Mouse (Mus musculus): ENCODE data around the gene Sucnr1. TPM values are rescaled to one million over a fixed set of nuclear protein-coding genes. Genes with fewer than 3 reads are reported as not detected.
"Not testable (repeated sequence)": the region's sequence is repeated elsewhere in the genome, so short reads cannot be mapped to it uniquely, and the experiment has no call there.

Sucnr1 gene
- total RNA-seq (2021): under 1 TPM in 1 of 2 experiments, not detected in 1; 0.67 TPM
- long read RNA-seq, experiment 1: 0 reads
- long read RNA-seq, experiment 2: 0 reads

GRCm38 (mm10) chr3:60081648-60082047 is at the start of gene Sucnr1:
TSS of gene Sucnr1 (plus strand) at chr3:60081869.
- peak; percentile 29 to 30 for DNase-seq

- no peak for DNase-seq
Measured at GRCm38 (mm10) chr3:60046221-60046913, 35.3 kb upstream of the Sucnr1 start.

GRCm38 (mm10) chr3:60053231-60053927 is 28.3 kb upstream of the Sucnr1 start:
- no peak for DNase-seq

- DNase-seq: no peak
Measured at GRCm38 (mm10) chr3:60053931-60054330, 27.7 kb upstream of the Sucnr1 start.

- peak in 1 of 2 experiments; percentile 20 for DNase-seq
Measured at GRCm38 (mm10) chr3:60056451-60056850, 25.2 kb upstream of the Sucnr1 start.

- DNase-seq: no peak
Measured at GRCm38 (mm10) chr3:60057070-60057808, 24.4 kb upstream of the Sucnr1 start.

- DNase-seq: no peak
Measured at GRCm38 (mm10) chr3:60057809-60058082, 23.9 kb upstream of the Sucnr1 start.

GRCm38 (mm10) chr3:60078883-60079415 is 2.7 kb upstream of the Sucnr1 start:
- DNase-seq: peak; percentile 54 to 59

- DNase-seq: peak; percentile 22 to 53
Measured at GRCm38 (mm10) chr3:60080572-60080971, 1.1 kb upstream of the Sucnr1 start.

- no peak for DNase-seq
Measured at GRCm38 (mm10) chr3:60082746-60083145, 1.1 kb downstream of the Sucnr1 start.

GRCm38 (mm10) chr3:60085729-60086128 is 4.1 kb downstream of the Sucnr1 start:
- no peak for DNase-seq

- no peak for DNase-seq
Measured at GRCm38 (mm10) chr3:60091321-60091720, 9.7 kb downstream of the Sucnr1 start.

GRCm38 (mm10) chr3:60094386-60095156 is 12.9 kb downstream of the Sucnr1 start:
- DNase-seq: no peak

- no peak for DNase-seq
Measured at GRCm38 (mm10) chr3:60096941-60097340, 15.3 kb downstream of the Sucnr1 start.

GRCm38 (mm10) chr3:60097485-60097884 is 15.8 kb downstream of the Sucnr1 start:
- no peak for DNase-seq

- peak in 1 of 2 experiments; percentile 10 for DNase-seq
Measured at GRCm38 (mm10) chr3:60098521-60098920, 16.9 kb downstream of the Sucnr1 start.

GRCm38 (mm10) chr3:60104462-60105109 is 22.9 kb downstream of the Sucnr1 start:
- no peak for DNase-seq

GRCm38 (mm10) chr3:60106446-60106845 is 24.8 kb downstream of the Sucnr1 start:
- not testable (repeated sequence) for DNase-seq

- DNase-seq: no peak
Measured at GRCm38 (mm10) chr3:60107736-60108135, 26.1 kb downstream of the Sucnr1 start.

GRCm38 (mm10) chr3:60108815-60109214 is 27.1 kb downstream of the Sucnr1 start:
- no peak for DNase-seq

- no peak for DNase-seq
Measured at GRCm38 (mm10) chr3:60111135-60111710, 29.6 kb downstream of the Sucnr1 start.

All from heart, adult 18-20 months (tissue).